Mouse (Mus musculus) neural tube, embryonic 13.5 days (tissue): ENCODE data around the gene Ano1. TPM values are rescaled to one million over a fixed set of nuclear protein-coding genes. Genes with fewer than 3 reads are reported as not detected.

ENCODE experiments used
- ATAC-seq: fragments of 200-750 bp; cut with Nextera tagmentation; 2 replicates; pipeline ENCODE4 v1.8.0; 2017; ENCODE audit warnings: low read depth, mild to moderate bottlenecking, moderate TSS enrichment, moderate library complexity
- H3K27ac ChIP-seq: fragments of 300-500 bp; sonication (generic); replicated peaks from 2 replicates; pipeline ENCODE4 v1.5.1; 2015; ENCODE audit warnings: moderate library complexity, mild to moderate bottlenecking, inconsistent platforms
- H3K27me3 ChIP-seq: fragments of 300-500 bp; sonication (generic); 2 replicates; pipeline ENCODE4 v1.6.1; 2015; ENCODE audit warnings: mild to moderate bottlenecking, inconsistent platforms
- H3K36me3 ChIP-seq: fragments of 300-500 bp; sonication (generic); 2 replicates; pipeline ENCODE4 v1.6.1; 2015; ENCODE audit warnings: mild to moderate bottlenecking, inconsistent platforms
- H3K4me1 ChIP-seq: fragments of 300-500 bp; sonication (generic); replicated peaks from 2 replicates; pipeline ENCODE4 v1.6.1; 2015; ENCODE audit warnings: inconsistent platforms
- H3K4me2 ChIP-seq: fragments of 300-500 bp; sonication (generic); 2 replicates; pipeline ENCODE4 v1.6.1; 2015; ENCODE audit warnings: inconsistent platforms, mild to moderate bottlenecking, moderate library complexity
- H3K4me3 ChIP-seq: fragments of 300-500 bp; sonication (generic); 2 replicates; pipeline ENCODE4 v1.5.1; 2015; ENCODE audit warnings: mild to moderate bottlenecking, inconsistent platforms
- H3K9ac ChIP-seq: fragments of 300-500 bp; sonication (generic); 2 replicates; pipeline ENCODE4 v1.6.1; 2015; ENCODE audit warnings: moderate library complexity, mild to moderate bottlenecking, inconsistent platforms
- H3K9me3 ChIP-seq: fragments of 300-500 bp; sonication (generic); 2 replicates; pipeline ENCODE4 v1.6.1; 2016; ENCODE audit warnings: inconsistent platforms
- WGBS: fragments of 180-500 bp; shearing (Covaris S2); methylation state at CpG from one replicate; pipeline ENCODE4 v1.1.7; 2015; 5-methylcytosine and 5-hydroxymethylcytosine counted together
- polyA plus RNA-seq: library from polyadenylated mRNA; unstranded; fragments of >200 nt; fragmentation: Nextera tagmentation; extraction: Ambion mirVana; gene quantifications from 2 replicates; pipeline ENCODE4 v1.2.1, GENCODE M21; 2015

Gene Ano1
- polyA plus RNA-seq, 1 experiment from 2014 or later, result 3.8 TPM

DNA sequence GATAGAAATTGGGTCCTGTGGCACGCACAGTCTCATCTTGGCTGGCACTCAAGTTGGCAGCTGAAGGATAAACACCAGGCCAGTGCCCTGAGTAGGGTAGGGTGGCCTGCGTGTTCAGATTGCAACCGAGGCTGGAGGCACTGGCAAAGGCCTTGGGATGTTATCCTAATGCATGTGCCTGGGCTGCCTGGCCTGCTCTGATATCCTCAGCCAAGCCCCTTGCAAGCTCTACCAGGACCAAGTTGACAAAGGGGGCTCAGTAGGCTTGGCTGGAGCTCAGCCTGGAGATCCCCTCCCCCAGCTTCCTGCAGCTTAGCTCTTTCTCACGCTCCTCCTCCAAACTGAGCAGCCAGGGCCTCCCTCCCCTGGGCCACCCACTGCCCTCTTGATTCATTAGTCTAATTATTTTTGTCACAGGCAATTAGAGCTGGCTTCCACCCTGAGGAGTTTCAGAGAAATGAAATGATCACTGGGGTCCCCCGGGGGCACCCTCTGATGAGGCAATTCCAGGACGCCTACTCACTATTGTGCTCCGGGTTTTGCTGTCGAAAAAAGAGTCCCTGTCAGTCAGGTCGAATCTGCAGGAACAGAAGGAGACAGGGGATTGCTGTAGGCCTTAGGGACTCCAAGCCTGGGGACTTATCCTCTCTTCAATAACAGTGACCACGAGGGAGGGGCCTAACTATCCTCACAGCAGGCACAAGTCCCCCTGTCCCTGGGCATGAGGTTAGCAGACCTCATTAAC is 97.9 kb downstream of the Ano1 start:
- WGBS, result 6% methylated on average over 10 of the region's 10 CpGs
- Histone ChIP-seq H3K4me1 (peaks cover 39% of the 10 kb centered on the region), H3K9ac (peak overlapping the region; percentile 41), H3K36me3 (no peaks in the 10 kb centered on the region), H3K9me3 (no peaks in the 10 kb centered on the region), H3K4me2 (no peak overlapping the region), H3K4me3 (no peak overlapping the region), H3K27me3 (no peaks in the 10 kb centered on the region), H3K27ac (peak overlapping the region; percentile 91)
- peak; percentile 95 for ATAC-seq

DNA sequence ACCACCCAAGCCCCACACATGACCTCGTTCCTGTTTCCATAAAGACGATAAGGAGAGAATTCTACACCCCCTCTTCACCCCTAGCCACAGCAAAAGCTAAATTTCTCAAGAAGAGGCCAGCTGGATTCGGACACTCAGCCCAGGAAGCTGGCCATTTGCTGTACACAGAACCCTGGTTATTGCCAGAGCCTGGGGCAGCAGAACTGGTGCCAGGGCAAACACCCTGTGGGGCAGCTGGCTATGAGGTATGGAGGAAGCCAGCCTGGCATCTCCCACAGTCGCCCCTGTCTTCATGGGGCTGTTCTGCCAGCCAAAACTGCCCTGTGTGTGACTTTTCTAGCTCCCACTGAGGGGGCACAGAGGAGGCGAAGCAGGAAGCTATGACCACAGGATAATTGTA is 104.2 kb downstream of the Ano1 start:
- 0 out of 2 replicates have a peak, but pooled peaks cover 2% of the 10 kb centered on the region for H3K4me1 ChIP-seq
- no peak overlapping the region for H3K9ac ChIP-seq
- ATAC-seq, result no peak
- H3K27me3 ChIP-seq, result no peaks in the 10 kb centered on the region
- no peak overlapping the region for H3K27ac ChIP-seq
- H3K4me3 ChIP-seq, result no peak overlapping the region
- H3K36me3 ChIP-seq, result no peaks in the 10 kb centered on the region
- H3K4me2 ChIP-seq, result no peak overlapping the region
- no peaks in the 10 kb centered on the region for H3K9me3 ChIP-seq
- WGBS, result 70% methylated on average over 5 of the region's 5 CpGs

DNA sequence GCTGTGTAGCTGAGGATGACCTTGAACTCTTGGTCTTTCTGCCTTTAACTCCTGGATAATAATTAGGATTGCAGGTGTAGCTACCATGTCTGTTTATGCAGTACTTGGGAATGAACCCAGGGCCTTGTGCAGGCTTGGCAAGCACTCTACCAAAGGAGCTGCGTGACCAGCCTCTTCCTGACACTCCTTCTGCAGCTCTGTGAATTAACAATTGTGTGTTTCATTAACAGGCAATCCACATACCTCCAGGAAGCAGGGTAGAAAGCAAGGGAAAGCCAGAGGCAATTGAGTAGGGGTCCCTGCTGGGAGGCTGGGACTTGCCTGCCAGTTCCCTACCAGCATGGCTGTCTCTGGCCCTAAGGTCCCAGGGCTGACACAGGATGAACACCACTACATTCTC is 111.0 kb downstream of the Ano1 start:
- Histone ChIP-seq H3K36me3 (no peaks in the 10 kb centered on the region), H3K4me2 (no peak overlapping the region), H3K4me1 (peaks cover 7% of the 10 kb centered on the region), H3K9ac (no peak overlapping the region), H3K9me3 (no peaks in the 10 kb centered on the region), H3K4me3 (no peak overlapping the region), H3K27ac (0 out of 2 replicates have a peak overlapping the region, but pooled peaks have one; percentile 7), H3K27me3 (no peaks in the 10 kb centered on the region)
- 37% methylated on average over 1 of the region's 1 CpGs for WGBS
- ATAC-seq, result 0 out of 2 replicates have a peak, but pooled peaks have one; percentile 11

DNA sequence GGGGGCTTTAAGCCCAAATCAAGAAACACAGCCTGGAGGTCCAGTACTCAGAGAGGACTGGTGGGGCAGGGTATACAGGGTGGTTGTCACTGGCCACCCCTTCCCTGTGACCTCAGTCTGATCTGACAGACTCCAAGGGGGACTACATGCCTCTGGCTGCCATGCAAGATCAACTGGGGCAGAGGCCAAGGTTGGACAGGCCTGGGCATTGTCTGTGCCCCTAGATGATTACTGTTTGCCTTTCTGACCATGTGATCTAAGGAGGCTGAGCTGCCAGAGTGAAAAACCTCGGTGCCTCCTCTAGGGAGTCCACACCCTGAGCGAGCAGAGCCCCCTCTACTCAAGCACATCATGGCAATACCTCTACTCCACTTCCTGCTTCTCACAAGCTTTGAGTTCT is 115.8 kb downstream of the Ano1 start:
- ATAC-seq, result no peak

DNA sequence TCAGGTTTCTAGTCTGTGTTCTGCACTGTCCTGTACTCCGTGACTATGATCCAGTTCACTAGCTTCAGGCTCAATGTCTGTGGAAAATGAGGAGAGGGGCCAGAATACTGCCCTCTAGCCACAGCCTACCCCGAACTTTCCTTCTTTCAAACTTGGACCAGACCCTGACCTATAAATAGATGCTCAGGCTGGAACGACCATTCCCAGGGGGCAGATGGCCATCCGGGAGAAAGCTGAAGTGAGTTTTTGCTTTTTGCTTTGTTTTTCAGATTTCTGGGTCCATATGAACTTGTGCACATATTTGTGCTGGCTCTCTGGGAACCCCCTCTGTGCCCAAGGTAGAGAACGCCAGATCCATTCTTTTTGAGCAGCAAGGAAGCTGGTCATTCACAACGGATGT is 116.9 kb downstream of the Ano1 start:
- no peak for ATAC-seq
- no peak overlapping the region for H3K4me3 ChIP-seq
- WGBS, result 75% methylated on average over 6 of the region's 6 CpGs

More for the DNA sequence above, 115.8 kb downstream of the Ano1 start:
- no peak overlapping the region for H3K9ac ChIP-seq
- 48% methylated on average over 2 of the region's 2 CpGs for WGBS
- H3K27ac ChIP-seq, result no peak overlapping the region
- H3K36me3 ChIP-seq, result no peaks in the 10 kb centered on the region
- H3K9me3 ChIP-seq, result no peaks in the 10 kb centered on the region
- H3K27me3 ChIP-seq, result no peaks in the 10 kb centered on the region; the same call in 1 of the 2 replicates
- H3K4me2 ChIP-seq, result no peak overlapping the region
- H3K4me3 ChIP-seq, result no peak overlapping the region
- peaks cover 3% of the 10 kb centered on the region for H3K4me1 ChIP-seq

DNA sequence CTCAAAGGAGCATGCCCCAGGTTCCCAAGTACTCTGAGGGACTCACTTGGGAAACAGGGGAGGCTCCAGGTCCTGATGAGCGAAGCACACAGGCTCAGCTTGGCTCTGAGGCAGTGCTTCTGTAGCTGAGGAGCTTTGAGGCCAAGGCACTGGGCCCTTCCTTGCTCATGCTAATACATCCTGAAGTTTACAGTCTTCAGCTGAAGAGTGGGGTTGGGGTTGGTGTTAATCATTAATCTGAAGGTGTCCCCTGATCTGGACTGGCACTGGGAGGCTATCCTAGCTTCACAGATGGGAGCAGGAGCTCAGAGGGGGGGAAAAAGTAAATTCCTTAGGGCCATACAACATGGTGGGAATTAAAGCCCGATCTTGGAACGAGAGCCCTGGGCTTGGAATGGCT is 117.3 kb downstream of the Ano1 start:
- Histone ChIP-seq H3K9me3 (no peaks in the 10 kb centered on the region), H3K4me2 (no peak overlapping the region), H3K4me3 (no peak overlapping the region), H3K36me3 (no peaks in the 10 kb centered on the region), H3K27ac (no peak overlapping the region), H3K4me1 (peaks cover 7% of the 10 kb centered on the region), H3K9ac (no peak overlapping the region), H3K27me3 (peaks cover 8% of the 10 kb centered on the region; the same call in 1 of the 2 replicates)
- 64% methylated on average over 3 of the region's 3 CpGs for WGBS
- ATAC-seq, result no peak

More for the DNA sequence above, 116.9 kb downstream of the Ano1 start:
- Histone ChIP-seq H3K27me3 (peaks cover 6% of the 10 kb centered on the region; the same call in 1 of the 2 replicates), H3K4me1 (0 out of 2 replicates have a peak, but pooled peaks cover 3% of the 10 kb centered on the region), H3K9me3 (no peaks in the 10 kb centered on the region), H3K9ac (no peak overlapping the region), H3K4me2 (no peak overlapping the region), H3K36me3 (no peaks in the 10 kb centered on the region), H3K27ac (no peak overlapping the region)

DNA sequence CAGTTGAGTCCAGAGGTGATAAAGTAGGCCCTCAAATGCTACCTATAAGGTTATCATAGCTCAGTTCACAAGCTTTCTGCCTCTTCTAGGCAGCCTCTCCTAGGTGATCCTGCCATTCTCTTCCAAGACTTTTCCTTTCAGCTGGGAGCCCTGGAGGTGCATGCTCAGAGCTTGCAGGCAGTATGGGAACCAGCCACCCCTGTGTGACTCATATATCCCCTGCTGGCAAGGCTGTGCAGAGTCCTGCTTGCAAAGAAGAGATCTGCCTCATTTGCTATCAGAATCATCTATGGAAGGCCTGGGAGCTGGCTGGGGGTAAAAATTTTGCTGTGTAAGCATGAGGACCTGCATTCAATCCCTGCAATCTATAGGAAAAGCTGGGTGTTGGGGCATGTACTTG is 119.5 kb downstream of the Ano1 start:
- no peak overlapping the region for H3K4me3 ChIP-seq
- H3K27ac ChIP-seq, result no peak overlapping the region
- no peak overlapping the region for H3K4me2 ChIP-seq
- H3K36me3 ChIP-seq, result no peaks in the 10 kb centered on the region
- peaks cover 8% of the 10 kb centered on the region; the same call in 1 of the 2 replicates for H3K27me3 ChIP-seq
- peaks cover 29% of the 10 kb centered on the region for H3K4me1 ChIP-seq
- H3K9ac ChIP-seq, result no peak overlapping the region
- no peaks in the 10 kb centered on the region for H3K9me3 ChIP-seq
- ATAC-seq, result no peak

DNA sequence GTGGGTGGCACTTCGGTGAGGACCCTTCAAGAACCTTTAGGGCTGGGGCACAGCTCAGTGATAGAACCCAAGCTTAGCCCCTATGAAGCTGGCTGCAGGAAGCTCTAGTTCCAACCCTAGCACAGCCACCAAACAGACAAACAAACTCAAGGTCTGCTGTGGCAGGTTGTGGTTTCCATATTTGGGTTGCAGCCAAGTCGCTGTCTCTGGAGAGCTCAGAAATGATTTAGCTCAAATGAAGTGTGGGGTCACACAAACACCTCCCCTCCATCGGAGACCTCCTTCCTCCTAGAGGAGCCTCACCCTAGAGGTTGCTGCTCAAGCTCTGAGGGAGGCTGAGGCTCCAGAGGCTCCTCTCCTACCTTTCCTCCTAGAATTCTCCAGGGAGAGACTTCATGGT is 121.2 kb downstream of the Ano1 start:
- no peak for ATAC-seq
- Histone ChIP-seq H3K27ac (no peak overlapping the region), H3K4me2 (no peak overlapping the region), H3K4me3 (no peak overlapping the region), H3K9me3 (no peaks in the 10 kb centered on the region), H3K9ac (no peak overlapping the region), H3K4me1 (peaks cover 32% of the 10 kb centered on the region), H3K27me3 (peaks cover 13% of the 10 kb centered on the region), H3K36me3 (no peaks in the 10 kb centered on the region)
- 81% methylated on average over 3 of the region's 3 CpGs for WGBS

DNA sequence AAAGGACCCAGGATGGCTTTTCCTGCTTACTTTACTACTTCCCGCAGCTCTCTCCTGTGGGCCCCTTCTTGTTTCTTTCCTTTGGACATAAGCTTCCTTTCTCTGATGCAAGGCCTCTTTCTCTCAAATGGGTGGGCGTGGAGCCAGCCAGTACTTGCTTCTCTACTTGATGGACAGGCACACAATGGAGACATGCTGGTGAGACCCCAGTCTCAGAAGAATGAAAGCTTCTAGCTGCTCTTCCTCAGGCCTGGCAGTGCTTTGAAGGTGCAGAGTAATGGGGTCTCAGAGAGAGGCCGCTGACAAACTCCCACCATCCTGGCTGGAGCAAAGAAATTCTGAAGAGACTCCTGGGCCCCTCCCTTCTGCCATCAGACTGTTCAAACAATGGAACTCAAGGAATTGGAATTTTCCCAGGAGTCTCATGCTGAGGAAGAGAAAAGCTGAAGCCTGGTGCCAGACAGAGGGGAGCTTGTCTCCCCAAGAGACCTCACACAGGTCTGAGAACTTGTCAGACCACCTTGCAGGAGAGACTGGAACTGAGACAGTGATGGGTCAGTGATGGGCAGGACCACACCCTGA is 123.3 kb downstream of the Ano1 start:
- H3K9ac ChIP-seq, result no peak overlapping the region
- WGBS, result 3% methylated on average over 3 of the region's 3 CpGs
- no peaks in the 10 kb centered on the region for H3K36me3 ChIP-seq
- peak overlapping the region; percentile 73 for H3K27ac ChIP-seq
- ATAC-seq, result peak; percentile 85
- H3K4me3 ChIP-seq, result no peak overlapping the region
- H3K4me2 ChIP-seq, result no peak overlapping the region
- H3K4me1 ChIP-seq, result peaks cover 32% of the 10 kb centered on the region
- H3K9me3 ChIP-seq, result no peaks in the 10 kb centered on the region
- peaks cover 13% of the 10 kb centered on the region for H3K27me3 ChIP-seq

DNA sequence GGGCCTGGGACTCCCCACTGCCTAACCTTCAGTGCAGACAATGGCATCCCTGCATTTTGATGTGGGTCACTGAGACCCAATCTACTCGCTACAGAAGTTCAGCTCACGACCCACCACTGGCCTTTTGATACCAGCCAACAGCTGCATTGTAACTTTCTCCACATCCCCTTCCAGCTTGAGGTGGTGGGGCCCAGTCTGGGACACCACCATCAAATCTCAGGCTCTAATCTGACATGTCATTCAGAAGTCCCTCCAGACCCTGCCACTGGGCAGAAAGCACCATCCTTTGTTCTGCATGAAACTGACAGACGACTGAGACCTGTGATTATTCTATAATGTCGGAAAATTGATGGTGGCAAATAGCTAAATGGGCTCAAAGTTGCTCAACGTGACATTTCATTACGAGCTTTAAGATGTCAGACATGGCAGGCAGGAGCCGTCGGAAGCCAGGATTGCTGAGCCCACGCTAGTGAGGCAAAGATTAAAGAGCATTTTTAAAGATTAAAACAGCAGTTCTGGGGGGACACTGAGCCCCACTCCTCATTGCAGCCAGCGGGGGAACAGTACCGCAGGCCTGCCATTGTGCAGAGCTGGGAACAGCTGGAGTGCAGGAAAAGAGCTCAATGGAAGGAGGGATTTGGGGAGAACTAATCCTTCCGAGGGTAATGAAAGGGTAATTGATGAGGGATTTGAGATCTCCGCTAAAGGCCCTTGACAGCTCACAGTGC is 124.0 kb downstream of the Ano1 start:
- 15% methylated on average over 13 of the region's 13 CpGs for WGBS
- Histone ChIP-seq H3K27ac (peak overlapping the region; percentile 73), H3K4me1 (peaks cover 32% of the 10 kb centered on the region), H3K9ac (no peak overlapping the region), H3K9me3 (no peaks in the 10 kb centered on the region), H3K4me2 (no peak overlapping the region), H3K4me3 (no peak overlapping the region), H3K36me3 (no peaks in the 10 kb centered on the region), H3K27me3 (peaks cover 13% of the 10 kb centered on the region)
- ATAC-seq, result peak; percentile 33; the same call in 1 of the 2 replicates

DNA sequence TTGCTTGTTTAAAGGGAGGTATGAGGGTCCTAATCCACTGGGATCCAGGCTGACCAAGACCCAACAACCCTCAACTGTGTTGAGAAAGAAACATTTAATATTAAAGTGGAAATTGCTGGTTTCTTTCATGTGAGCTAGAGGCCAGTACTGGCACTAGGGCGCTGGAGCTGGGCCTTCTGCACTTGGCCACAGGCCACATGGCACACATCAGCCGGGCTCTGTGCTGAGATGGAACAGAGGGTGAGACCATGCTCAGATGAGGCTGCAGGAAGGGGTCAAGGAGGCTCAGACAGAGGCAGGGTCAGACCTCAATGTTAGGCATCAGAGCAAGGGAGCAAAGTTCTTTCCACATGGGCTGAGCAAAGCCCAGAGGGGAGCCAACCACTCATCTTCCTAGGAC is 125.7 kb downstream of the Ano1 start:
- peaks cover 13% of the 10 kb centered on the region for H3K27me3 ChIP-seq
- no peaks in the 10 kb centered on the region for H3K36me3 ChIP-seq
- 77% methylated on average over 2 of the region's 2 CpGs for WGBS
- H3K9ac ChIP-seq, result no peak overlapping the region
- H3K4me1 ChIP-seq, result peaks cover 37% of the 10 kb centered on the region
- H3K4me2 ChIP-seq, result no peak overlapping the region
- H3K27ac ChIP-seq, result no peak overlapping the region
- no peak overlapping the region for H3K4me3 ChIP-seq
- no peaks in the 10 kb centered on the region for H3K9me3 ChIP-seq
- ATAC-seq, result no peak
